Mouse (Mus musculus) liver, adult 2 months (tissue): Measurements from ENCODE around the gene Scd3.

ENCODE experiments used
- CTCF ChIP-seq: fragments of 200-500 bp; IDR thresholded peaks from 2 replicates; pipeline ENCODE4 v1.5.1; 2011; ENCODE audit warnings: low read depth, low read length, control low read depth
- POLR2A ChIP-seq: fragments of 200-500 bp; IDR thresholded peaks from 2 replicates; pipeline ENCODE4 v1.6.1; 2011; ENCODE audit warnings: low read length, control low read depth; ENCODE audit not compliant: insufficient read depth; ENCODE audit errors: extremely low read depth

DNA sequence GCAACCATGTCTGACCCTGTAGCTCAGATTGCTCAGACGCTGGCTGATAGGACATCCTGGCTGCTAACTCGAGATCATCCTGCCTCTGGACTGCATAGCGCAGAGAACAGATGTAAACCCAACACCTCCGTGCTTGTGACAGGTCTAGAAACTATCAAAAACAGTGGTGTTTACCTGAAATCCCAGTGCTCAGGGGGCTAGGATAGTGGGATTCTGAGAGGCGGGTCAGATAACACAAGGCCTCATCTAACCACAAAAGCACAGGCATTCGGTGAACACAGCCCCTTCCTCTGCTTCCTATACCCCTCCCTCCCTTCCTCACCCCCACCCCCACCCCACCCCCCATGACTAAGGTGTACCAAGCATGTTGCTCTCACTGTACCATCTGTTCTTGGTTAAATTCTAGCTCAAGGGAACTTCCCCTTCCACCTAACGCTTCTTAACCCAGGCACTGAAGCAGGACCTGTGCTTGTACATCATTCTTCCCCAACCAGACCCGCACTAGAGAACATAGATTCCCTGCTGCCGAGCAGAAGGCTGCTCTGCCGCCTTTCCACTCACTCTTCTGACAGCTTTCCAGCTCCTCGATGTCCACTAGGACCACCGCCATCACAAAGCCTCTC, 49.0 kb downstream of the Scd3 start:
- TF ChIP-seq POLR2A = no peak
- no peak for TF ChIP-seq CTCF
